Mouse (Mus musculus): ENCODE results near the gene Arid1b. TPM values are rescaled to one million over a fixed set of nuclear protein-coding genes. Genes with fewer than 3 reads are reported as not detected.

The Arid1b gene
- polyA plus RNA-seq, 1 experiment from 2014 or later = 2.9 TPM

DNA sequence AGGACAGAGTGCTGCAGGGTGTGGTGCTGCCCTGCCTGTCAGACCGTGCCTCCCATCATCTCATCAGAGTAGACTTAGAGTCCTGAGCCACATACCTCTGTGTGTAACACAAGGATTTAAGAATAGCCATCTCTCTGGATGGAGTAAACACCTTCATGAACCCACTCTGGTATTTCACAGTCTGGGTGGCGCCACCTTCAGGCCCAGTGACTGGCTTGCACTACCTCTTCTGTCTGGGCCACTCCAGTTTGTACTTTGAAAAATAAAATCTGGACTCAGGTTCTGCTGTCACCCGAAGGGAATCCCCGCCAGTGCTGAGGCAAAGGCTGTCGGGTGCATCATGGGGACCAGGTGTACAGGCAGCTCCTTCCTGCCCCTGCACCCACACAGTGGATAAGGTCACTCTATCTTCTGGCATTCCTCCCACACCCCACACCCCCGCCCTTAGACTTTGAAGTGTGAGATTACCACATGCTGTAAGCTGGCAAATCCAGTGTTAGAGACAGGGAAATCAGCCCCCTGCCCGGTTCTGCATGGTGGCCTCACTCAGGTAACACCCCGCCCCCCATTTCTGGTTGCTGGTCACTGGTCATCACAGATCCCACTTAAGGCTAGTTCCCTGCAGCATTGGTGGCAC, 327.6 kb downstream of the Arid1b start:
- no peak overlapping the region for H3K9ac ChIP-seq
- H3K9me3 ChIP-seq (replicated peaks) = no peaks in the 10 kb centered on the region
- no peaks in the 10 kb centered on the region for H3K27me3 ChIP-seq
- peaks cover 25% of the 10 kb centered on the region for H3K36me3 ChIP-seq (replicated peaks)
- no peak overlapping the region for H3K4me2 ChIP-seq
- peaks cover 3% of the 10 kb centered on the region for H3K4me1 ChIP-seq (replicated peaks)
- H3K4me3 ChIP-seq (replicated peaks) = no peak overlapping the region
- no peak for ATAC-seq (ENCODE audit: insufficient read depth)
- no peak overlapping the region for H3K27ac ChIP-seq (replicated peaks)
- 68% methylated on average over 8 of the region's 8 CpGs for WGBS (ENCODE audit: insufficient replicate concordance)

DNA sequence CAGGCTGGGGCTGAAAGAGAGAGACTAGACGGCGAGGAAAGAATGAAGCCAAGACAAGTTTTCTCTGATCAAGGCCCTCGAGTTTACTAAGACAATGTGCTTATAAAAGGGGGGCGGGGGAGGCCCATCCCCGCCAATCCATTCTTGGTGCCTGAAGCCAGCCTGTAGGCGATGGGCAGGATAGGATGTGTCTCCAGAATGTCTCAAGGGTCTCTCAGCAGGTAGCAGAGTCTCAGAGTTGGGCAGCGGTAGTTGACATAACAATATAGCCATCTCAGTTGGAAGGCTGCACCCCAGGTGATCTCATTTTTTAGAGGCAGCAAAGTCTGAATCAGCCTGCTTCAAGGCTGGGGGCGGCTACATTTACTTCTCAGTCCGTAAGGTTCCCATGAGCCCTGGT, 328.5 kb downstream of the Arid1b start:
- Histone ChIP-seq H3K9ac (no peak overlapping the region), H3K4me3 (replicated peaks) (no peak overlapping the region), H3K36me3 (replicated peaks) (peaks cover 30% of the 10 kb centered on the region), H3K27ac (replicated peaks) (no peak overlapping the region), H3K4me2 (no peak overlapping the region), H3K4me1 (replicated peaks) (peaks cover 3% of the 10 kb centered on the region), H3K9me3 (replicated peaks) (no peaks in the 10 kb centered on the region), H3K27me3 (no peaks in the 10 kb centered on the region)
- WGBS (ENCODE audit: insufficient replicate concordance) = 74% methylated on average over 9 of the region's 9 CpGs
- ATAC-seq (ENCODE audit: insufficient read depth) = no peak

DNA sequence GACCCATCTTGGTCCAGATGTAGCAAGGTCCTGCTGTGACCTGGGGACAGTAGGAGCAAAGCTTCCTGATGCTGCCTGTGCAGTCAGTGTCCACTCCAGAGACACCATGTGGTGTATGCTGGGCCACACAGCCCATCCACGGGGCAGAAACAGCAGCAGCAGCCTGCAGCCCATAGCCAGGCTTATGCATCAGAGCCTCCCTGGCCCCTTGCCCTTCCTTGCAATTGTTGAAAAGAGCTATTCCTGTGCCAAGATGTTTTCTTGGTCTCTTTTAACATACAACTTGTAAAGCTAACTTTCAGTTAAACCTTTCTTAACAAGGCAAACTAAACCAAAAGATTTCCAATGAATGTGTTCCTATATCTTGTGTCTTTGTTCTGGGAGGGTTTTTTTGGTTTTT, 329.6 kb downstream of the Arid1b start:
- H3K27ac ChIP-seq (replicated peaks) = no peak overlapping the region

DNA sequence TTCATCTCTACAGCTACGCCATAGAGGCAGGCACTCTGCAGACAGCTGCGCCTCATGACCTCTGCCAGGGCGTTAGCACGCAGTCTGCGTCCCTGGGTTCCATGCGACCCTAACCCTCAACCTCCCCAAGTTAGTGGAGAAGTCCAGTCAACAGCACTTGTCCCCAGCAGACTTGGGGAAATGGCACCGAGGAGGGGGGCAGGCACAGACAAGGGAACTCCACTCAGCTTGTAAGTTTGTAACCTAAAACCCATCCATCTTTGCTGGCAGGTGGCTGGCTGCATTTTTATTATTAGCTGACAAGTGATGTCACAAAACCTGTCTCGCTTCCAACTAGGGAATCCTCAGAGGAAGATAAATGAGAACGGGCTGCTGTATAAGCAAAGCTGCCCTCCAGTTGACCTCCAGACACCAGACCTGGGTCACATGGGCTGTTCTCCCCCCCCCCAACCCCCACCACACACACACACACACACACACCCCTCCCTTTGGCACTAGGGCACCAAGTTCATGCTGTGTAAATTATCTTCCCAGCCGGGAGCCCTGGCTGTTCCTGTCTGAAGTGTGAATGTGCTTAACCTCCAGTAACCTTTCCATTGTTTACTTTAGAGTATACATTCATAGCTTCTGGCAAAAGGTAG, 330.2 kb downstream of the Arid1b start:
- H3K27ac ChIP-seq (replicated peaks) = no peak overlapping the region; the same call in 1 of the 2 replicates
- H3K4me1 ChIP-seq (replicated peaks) = peaks cover 3% of the 10 kb centered on the region
- 48% methylated on average over 10 of the region's 10 CpGs for WGBS (ENCODE audit: insufficient replicate concordance)
- no peak overlapping the region; the same call in 1 of the 2 replicates for H3K4me2 ChIP-seq
- no peak overlapping the region for H3K4me3 ChIP-seq (replicated peaks)
- ATAC-seq (ENCODE audit: insufficient read depth) = peak; percentile 80
- no peak overlapping the region for H3K9ac ChIP-seq
- H3K36me3 ChIP-seq (replicated peaks) = peaks cover 37% of the 10 kb centered on the region
- no peaks in the 10 kb centered on the region for H3K9me3 ChIP-seq (replicated peaks)
- no peaks in the 10 kb centered on the region for H3K27me3 ChIP-seq

More for the DNA sequence above, 329.6 kb downstream of the Arid1b start:
- Histone ChIP-seq H3K4me2 (no peak overlapping the region), H3K36me3 (replicated peaks) (peaks cover 37% of the 10 kb centered on the region), H3K9ac (no peak overlapping the region), H3K27me3 (no peaks in the 10 kb centered on the region), H3K9me3 (replicated peaks) (no peaks in the 10 kb centered on the region), H3K4me1 (replicated peaks) (peaks cover 3% of the 10 kb centered on the region), H3K4me3 (replicated peaks) (no peak overlapping the region)
- 39% methylated on average over 1 of the region's 1 CpGs for WGBS (ENCODE audit: insufficient replicate concordance)
- no peak for ATAC-seq (ENCODE audit: insufficient read depth)

DNA sequence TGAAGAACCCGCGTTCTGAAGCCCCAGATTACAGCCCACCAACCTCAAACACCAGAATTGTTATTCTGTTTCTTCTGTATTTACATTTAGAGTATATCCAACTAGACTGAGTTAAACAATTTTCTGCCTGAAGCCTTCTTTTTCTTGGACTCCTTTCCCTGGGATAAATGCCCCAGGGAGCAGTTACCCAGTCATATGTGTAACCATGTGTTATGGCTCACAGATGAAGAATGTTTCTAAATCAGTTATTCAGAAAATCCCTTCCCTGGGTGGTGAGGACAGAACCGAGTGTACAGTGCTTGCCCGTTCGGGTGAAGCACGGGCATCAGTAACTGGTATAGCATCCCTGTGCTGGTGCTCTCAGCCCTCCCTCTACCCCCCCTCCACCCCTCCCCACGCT, 332.6 kb downstream of the Arid1b start:
- H3K27me3 ChIP-seq = no peaks in the 10 kb centered on the region
- H3K4me3 ChIP-seq (replicated peaks) = no peak overlapping the region
- H3K9ac ChIP-seq = no peak overlapping the region
- peaks cover 3% of the 10 kb centered on the region for H3K4me1 ChIP-seq (replicated peaks)
- ATAC-seq (ENCODE audit: insufficient read depth) = no peak
- WGBS (ENCODE audit: insufficient replicate concordance) = 60% methylated on average over 7 of the region's 7 CpGs
- H3K27ac ChIP-seq (replicated peaks) = no peak overlapping the region
- no peak overlapping the region for H3K4me2 ChIP-seq
- peaks cover 40% of the 10 kb centered on the region for H3K36me3 ChIP-seq (replicated peaks)
- no peaks in the 10 kb centered on the region for H3K9me3 ChIP-seq (replicated peaks)

DNA sequence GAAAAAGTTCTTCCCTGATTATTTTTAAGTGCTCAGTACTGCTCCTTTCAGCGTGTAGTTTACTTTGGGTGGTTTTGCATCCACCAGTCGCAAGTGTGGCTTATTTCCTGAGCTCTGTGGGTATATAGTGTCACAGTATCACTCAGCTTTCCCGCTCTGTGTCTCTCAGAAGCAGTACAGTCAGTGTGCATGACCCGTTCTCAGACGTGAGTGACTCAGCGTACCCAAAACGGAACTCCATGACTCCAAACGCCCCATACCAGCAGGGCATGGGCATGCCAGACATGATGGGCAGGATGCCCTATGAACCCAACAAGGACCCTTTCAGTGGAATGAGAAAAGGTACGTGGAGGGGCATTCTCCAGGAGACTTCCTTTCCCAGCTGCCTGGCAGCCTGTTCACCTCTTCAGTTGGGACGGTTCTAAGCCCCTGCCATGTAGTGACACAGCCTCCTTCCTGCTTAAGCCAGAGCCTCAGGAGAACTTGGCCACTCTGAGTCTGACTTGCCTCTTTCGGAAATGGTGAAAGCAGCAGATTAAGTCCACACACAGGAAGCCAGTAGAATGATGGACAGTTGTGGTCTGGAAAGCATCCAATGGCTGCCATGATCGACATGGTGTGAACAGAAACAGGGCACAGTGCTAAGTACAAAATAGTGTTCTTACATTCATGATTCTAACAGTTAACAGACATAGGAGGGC, 333.5 kb downstream of the Arid1b start:
- H3K27ac ChIP-seq (replicated peaks) = no peak overlapping the region

DNA sequence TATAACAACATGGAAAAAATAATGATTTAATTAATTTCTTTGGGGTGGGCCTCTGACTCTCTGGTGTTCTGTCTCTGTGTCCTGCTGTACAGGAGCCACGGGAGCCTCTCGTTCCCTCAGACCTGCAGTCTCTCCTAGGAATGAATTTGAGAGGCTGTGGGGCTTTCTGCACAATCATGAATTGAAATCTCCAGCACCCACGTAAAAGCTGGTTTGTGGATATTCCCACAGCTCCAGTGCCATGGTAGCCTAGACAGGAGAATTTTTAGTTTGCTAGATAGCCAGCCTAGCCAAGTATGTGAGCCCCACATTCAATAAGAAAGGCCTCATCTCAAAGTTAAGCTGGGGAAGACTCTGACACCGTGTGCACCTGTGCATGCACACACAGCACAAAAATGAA, 335.3 kb downstream of the Arid1b start:
- Histone ChIP-seq H3K27ac (replicated peaks) (no peak overlapping the region), H3K36me3 (replicated peaks) (peaks cover 62% of the 10 kb centered on the region), H3K27me3 (no peaks in the 10 kb centered on the region), H3K4me2 (no peak overlapping the region), H3K9me3 (replicated peaks) (no peaks in the 10 kb centered on the region), H3K4me1 (replicated peaks) (no peaks in the 10 kb centered on the region), H3K4me3 (replicated peaks) (no peak overlapping the region), H3K9ac (no peak overlapping the region)
- 69% methylated on average over 4 of the region's 4 CpGs for WGBS (ENCODE audit: insufficient replicate concordance)
- no peak for ATAC-seq (ENCODE audit: insufficient read depth)

More for the DNA sequence above, 333.5 kb downstream of the Arid1b start:
- ATAC-seq (ENCODE audit: insufficient read depth) = peak; percentile 47
- Histone ChIP-seq H3K9me3 (replicated peaks) (no peaks in the 10 kb centered on the region), H3K4me2 (no peak overlapping the region), H3K4me3 (replicated peaks) (no peak overlapping the region), H3K4me1 (replicated peaks) (peaks cover 3% of the 10 kb centered on the region; the same call in 1 of the 2 replicates), H3K36me3 (replicated peaks) (peaks cover 46% of the 10 kb centered on the region), H3K9ac (no peak overlapping the region), H3K27me3 (no peaks in the 10 kb centered on the region)
- WGBS (ENCODE audit: insufficient replicate concordance) = 30% methylated on average over 12 of the region's 12 CpGs

DNA sequence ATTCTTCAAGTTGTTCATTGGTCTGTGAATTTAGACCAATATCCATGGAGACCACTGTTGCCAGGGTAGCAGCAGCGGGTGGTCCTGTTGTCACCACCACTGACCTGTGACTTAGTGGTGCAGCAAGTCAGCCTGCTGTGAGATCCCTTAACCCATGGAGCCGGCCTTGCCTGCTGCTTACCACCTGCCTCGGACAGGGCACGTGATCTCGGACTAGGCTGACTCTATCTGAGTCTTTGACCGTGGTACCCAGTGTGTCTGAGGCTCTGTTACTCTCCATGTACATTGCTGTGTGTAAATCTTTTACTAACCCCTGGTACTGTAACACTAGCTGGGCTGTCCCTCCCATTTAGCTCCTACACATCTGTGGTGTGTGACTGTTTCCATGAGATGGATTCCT, 335.9 kb downstream of the Arid1b start:
- Histone ChIP-seq H3K27ac (replicated peaks) (no peak overlapping the region), H3K4me2 (no peak overlapping the region)
- 75% methylated on average over 6 of the region's 6 CpGs for WGBS (ENCODE audit: insufficient replicate concordance)

DNA sequence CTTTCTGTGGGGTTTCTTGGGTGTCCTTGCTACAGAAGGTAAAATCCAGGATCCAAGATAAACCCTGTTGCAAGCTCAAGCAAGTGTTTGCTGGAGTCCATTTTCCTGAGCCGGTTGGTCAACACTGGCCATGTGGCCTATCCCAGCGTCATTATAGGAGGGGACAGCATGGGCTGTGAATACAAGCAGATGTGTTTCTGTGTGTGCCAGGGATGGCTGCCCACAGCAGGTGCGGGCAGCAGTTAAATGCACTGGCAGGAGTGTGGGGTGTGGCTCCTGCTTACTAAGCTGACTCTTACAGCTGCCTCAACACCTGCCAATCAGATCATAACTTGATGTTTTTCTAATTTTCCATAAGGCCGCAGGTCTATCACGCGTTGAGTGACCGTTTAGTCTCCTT, 336.5 kb downstream of the Arid1b start:
- Histone ChIP-seq H3K27ac (replicated peaks) (no peak overlapping the region), H3K4me3 (replicated peaks) (no peak overlapping the region), H3K9me3 (replicated peaks) (no peaks in the 10 kb centered on the region), H3K4me2 (no peak overlapping the region), H3K4me1 (replicated peaks) (no peaks in the 10 kb centered on the region), H3K9ac (no peak overlapping the region), H3K27me3 (no peaks in the 10 kb centered on the region), H3K36me3 (replicated peaks) (peaks cover 72% of the 10 kb centered on the region)
- ATAC-seq (ENCODE audit: insufficient read depth) = no peak
- WGBS (ENCODE audit: insufficient replicate concordance) = 77% methylated on average over 7 of the region's 7 CpGs

More for the DNA sequence above, 335.9 kb downstream of the Arid1b start:
- no peaks in the 10 kb centered on the region for H3K9me3 ChIP-seq (replicated peaks)
- no peak for ATAC-seq (ENCODE audit: insufficient read depth)
- peaks cover 67% of the 10 kb centered on the region for H3K36me3 ChIP-seq (replicated peaks)
- H3K4me3 ChIP-seq (replicated peaks) = no peak overlapping the region
- no peaks in the 10 kb centered on the region for H3K4me1 ChIP-seq (replicated peaks)
- H3K27me3 ChIP-seq = no peaks in the 10 kb centered on the region
- no peak overlapping the region for H3K9ac ChIP-seq

DNA sequence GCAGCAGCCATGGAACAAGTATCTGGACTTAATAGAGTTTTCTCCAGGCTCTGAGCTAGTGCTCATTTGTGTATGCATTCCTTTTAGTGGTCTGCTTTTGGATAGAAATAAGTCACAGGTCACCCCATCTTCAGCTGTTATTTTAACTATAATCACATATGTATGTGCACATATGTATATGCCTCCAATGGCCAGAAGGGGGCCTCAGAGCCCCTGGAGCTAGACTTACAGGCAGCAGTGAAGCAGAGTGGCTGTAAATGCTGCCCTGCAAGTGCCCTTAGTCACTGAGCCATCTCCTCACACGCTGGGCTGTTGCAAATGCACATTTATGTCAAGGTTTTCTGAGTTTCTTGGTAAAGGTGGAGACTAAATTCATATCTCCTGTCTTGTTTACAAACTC, 337.3 kb downstream of the Arid1b start:
- ATAC-seq (ENCODE audit: insufficient read depth) = no peak
- no peak overlapping the region for H3K27ac ChIP-seq (replicated peaks)
- no peaks in the 10 kb centered on the region for H3K9me3 ChIP-seq (replicated peaks)
- WGBS (ENCODE audit: insufficient replicate concordance) = 71% methylated on average over 1 of the region's 1 CpGs
- H3K9ac ChIP-seq = no peak overlapping the region
- H3K4me2 ChIP-seq = no peak overlapping the region
- no peak overlapping the region for H3K4me3 ChIP-seq (replicated peaks)
- no peaks in the 10 kb centered on the region for H3K27me3 ChIP-seq
- H3K4me1 ChIP-seq (replicated peaks) = no peaks in the 10 kb centered on the region
- peaks cover 79% of the 10 kb centered on the region for H3K36me3 ChIP-seq (replicated peaks)

DNA sequence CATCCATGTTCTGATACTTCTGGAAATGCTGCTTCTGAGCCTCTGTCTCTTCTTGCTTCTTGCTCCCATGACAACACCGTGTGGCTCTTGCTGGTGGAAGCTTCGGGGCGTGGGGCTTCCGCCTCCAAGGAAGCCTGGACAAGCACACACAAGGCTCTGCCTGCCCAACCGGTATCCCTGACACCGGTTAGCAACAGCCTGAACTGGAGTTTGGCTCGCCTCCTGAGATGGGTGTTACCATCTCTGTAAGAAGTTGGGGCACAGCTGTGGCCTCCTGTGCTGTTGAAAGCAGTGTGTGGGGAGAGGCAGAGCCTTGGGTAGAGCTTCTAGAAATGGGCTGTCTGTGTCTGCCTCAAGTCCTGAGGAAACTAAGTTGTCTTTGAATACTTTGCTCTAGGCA, 340.4 kb downstream of the Arid1b start:
- 77% methylated on average over 7 of the region's 7 CpGs for WGBS (ENCODE audit: insufficient replicate concordance)
- Histone ChIP-seq H3K27ac (replicated peaks) (no peak overlapping the region), H3K27me3 (no peaks in the 10 kb centered on the region), H3K4me2 (no peak overlapping the region), H3K36me3 (replicated peaks) (peaks cover 82% of the 10 kb centered on the region), H3K4me3 (replicated peaks) (no peak overlapping the region), H3K9me3 (replicated peaks) (no peaks in the 10 kb centered on the region), H3K4me1 (replicated peaks) (no peaks in the 10 kb centered on the region), H3K9ac (no peak overlapping the region)
- no peak for ATAC-seq (ENCODE audit: insufficient read depth)

All from liver, embryonic 15.5 days (tissue).